Mouse (Mus musculus) kidney, adult 2 months (tissue): ENCODE measurements around the gene Vps4a. TPM values are rescaled to one million over a fixed set of nuclear protein-coding genes. Genes with fewer than 3 reads are reported as not detected.
A peak's percentile ranks its signal among the peaks of the same experiment; 100 is the strongest.

Experiments
- DNase-seq: peaks from one replicate; pipeline ENCODE4 v3.0.0; 2021
- H3K27ac ChIP-seq: fragments of 200-500 bp; 2 replicates; pipeline ENCODE4 v1.5.1; 2012; ENCODE audit warnings: low read depth, low read length, control low read depth, inconsistent platforms; ENCODE audit not compliant: insufficient read depth
- H3K27me3 ChIP-seq: fragments of 200-500 bp; replicated peaks from 2 replicates; pipeline ENCODE4 v1.6.1; 2012; ENCODE audit warnings: mild to moderate bottlenecking, moderate library complexity, low read length, inconsistent platforms; ENCODE audit not compliant: control insufficient read depth, insufficient read depth
- H3K36me3 ChIP-seq: fragments of 200-500 bp; 2 replicates; pipeline ENCODE4 v1.6.1; 2012; ENCODE audit warnings: mild to moderate bottlenecking, moderate library complexity, low read length, inconsistent platforms; ENCODE audit not compliant: control insufficient read depth, insufficient read depth
- H3K4me1 ChIP-seq: fragments of 200-500 bp; 2 replicates; pipeline ENCODE4 v1.6.1; 2011; ENCODE audit warnings: low read length; ENCODE audit not compliant: control insufficient read depth, insufficient read depth
- H3K4me3 ChIP-seq: fragments of 200-500 bp; 2 replicates; pipeline ENCODE4 v1.5.1; 2011; ENCODE audit warnings: mild to moderate bottlenecking, low read depth, low read length, control low read depth; ENCODE audit not compliant: insufficient read depth
- CTCF ChIP-seq: fragments of 200-500 bp; conservative IDR thresholded peaks from 2 replicates; pipeline ENCODE4 v1.5.1; 2011; ENCODE audit warnings: low read depth, mild to moderate bottlenecking, control low read depth, low read length, moderate library complexity, mixed read lengths; ENCODE audit not compliant: insufficient read depth, insufficient read length
- POLR2A ChIP-seq: fragments of 200-500 bp; IDR thresholded peaks from one replicate; pipeline ENCODE4 v1.6.1; 2011; ENCODE audit warnings: low read depth, low read length, control low read depth
- WGBS: fragments of 180-500 bp; shearing (Covaris S2); methylation state at CpG from one replicate; pipeline ENCODE4 v1.1.7; 2018; 5-methylcytosine and 5-hydroxymethylcytosine counted together
- polyA plus RNA-seq: library from polyadenylated mRNA; depleted of rRNA; stranded (reverse); fragments of >200 nt; gene quantifications from 2 replicates; pipeline ENCODE4 v1.2.3, GENCODE M21; 2012

Vps4a gene
- polyA plus RNA-seq, 1 experiment, result 33.4 TPM

DNA sequence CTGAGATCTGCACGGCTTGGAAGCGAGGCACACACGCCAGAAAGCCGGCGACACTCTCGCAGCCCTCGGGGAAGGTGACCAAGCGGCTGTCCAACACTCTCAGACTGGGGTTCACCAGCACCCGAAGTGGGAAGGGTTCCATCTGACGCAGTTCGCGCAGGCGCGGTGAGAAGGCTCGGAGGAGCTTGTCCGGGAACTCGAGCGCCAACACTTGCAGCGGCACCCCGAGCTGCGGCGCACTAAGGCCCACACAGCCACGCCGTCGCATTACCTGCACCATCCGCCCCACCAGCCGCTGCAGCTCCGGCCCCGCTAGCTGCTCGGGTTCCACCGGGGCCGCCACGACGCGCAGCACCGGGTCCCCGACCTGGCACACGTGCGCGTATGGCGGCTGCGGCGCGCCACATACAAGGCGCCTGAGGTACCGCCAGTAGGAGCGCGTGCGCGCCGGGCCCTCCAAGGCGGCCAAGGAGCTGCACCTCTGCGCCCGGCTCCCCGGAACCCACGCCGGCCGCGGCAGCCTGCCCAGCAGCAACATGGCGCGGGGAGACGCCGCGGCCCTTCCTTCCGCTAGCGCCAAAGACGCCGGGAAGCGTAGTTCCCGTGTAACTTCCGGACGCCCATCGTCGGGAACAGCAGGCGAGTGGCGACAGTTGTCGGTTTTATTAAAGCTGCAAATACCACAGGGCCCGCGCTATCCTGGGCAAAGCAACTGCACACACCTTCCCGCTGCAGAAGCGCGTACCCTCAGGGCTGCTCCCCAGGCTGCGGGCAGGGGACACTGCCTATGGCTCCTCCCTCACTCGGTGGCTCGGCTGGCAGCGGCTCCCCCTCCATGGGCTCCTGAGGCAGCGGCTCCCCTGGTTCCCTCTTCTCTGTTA lies 17.3 kb downstream of the Vps4a start, which contains the start of gene Pdf:
TSS of gene Pdf (minus strand) at position 554 of the 881 bp plus-strand sequence.
- under 1% methylated on average over 87 of the region's 87 CpGs for WGBS
- Histone ChIP-seq H3K27ac (peak within 1 kb of the TSS; percentile 66), H3K4me3 (peak within 1 kb of the TSS; percentile 74), H3K36me3 (peaks cover 7% of the 10 kb centered on the region), H3K27me3 (no peaks in the 10 kb centered on the region), H3K4me1 (peaks cover 5% of the 10 kb centered on the region; the same call in 1 of the 2 replicates)
- peak; percentile 86 for DNase-seq
- TF ChIP-seq POLR2A (peak; percentile 47), CTCF (no peak)

DNA sequence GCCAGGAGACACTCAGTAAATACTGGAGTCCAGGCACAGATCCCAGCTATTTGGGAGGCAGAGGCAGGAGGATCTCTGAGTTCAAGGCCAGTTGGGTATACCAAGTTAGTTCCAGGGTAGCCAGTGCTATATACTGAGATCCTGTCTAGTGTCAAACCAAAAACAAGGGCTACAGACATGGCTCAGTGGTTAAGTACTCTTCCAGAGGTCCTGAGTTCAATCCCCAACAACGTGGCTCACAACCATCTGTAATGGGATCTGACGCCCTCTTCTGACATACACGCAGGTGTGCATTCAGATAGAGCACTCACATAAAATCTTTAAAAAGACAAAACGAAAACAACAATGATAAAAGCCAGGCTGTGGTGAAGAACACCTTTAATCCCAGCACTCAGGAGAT lies 18.5 kb downstream of the Vps4a start:
- Histone ChIP-seq H3K27ac (no peak overlapping the region), H3K27me3 (no peaks in the 10 kb centered on the region), H3K4me3 (no peak overlapping the region), H3K36me3 (peaks cover 3% of the 10 kb centered on the region; the same call in 1 of the 2 replicates), H3K4me1 (peaks cover 5% of the 10 kb centered on the region; the same call in 1 of the 2 replicates)
- no peak for DNase-seq
- WGBS, result 89% methylated on average over 4 of the region's 4 CpGs
- TF ChIP-seq POLR2A (no peak), CTCF (no peak)

DNA sequence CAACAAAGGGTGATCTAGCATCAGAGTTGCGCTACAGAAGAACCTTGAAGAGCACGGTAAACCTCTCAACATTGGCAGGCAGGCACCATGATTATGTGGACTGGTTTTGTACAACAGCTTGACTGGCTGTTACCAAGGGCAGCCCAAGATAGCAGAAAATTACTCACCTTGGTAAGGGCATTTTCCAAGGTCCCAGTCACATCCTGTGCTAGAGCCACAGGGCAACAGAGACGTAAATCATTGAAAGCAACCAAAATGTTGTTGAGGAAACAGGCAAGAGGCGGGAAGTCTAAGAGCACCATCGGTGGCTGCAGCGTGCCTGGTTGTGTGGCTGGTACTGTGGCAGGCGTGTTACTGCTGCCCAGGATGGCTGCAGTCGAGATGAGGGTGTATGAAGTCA lies 21.0 kb downstream of the Vps4a start:
- H3K36me3 ChIP-seq, result no peaks in the 10 kb centered on the region; the same call in 1 of the 2 replicates
- DNase-seq, result no peak
- no peak overlapping the region for H3K4me3 ChIP-seq
- no peaks in the 10 kb centered on the region for H3K27me3 ChIP-seq
- peaks cover 5% of the 10 kb centered on the region; the same call in 1 of the 2 replicates for H3K4me1 ChIP-seq
- 94% methylated on average over 8 of the region's 8 CpGs for WGBS
- no peak overlapping the region for H3K27ac ChIP-seq
- TF ChIP-seq POLR2A, result no peak
- TF ChIP-seq CTCF, result no peak

DNA sequence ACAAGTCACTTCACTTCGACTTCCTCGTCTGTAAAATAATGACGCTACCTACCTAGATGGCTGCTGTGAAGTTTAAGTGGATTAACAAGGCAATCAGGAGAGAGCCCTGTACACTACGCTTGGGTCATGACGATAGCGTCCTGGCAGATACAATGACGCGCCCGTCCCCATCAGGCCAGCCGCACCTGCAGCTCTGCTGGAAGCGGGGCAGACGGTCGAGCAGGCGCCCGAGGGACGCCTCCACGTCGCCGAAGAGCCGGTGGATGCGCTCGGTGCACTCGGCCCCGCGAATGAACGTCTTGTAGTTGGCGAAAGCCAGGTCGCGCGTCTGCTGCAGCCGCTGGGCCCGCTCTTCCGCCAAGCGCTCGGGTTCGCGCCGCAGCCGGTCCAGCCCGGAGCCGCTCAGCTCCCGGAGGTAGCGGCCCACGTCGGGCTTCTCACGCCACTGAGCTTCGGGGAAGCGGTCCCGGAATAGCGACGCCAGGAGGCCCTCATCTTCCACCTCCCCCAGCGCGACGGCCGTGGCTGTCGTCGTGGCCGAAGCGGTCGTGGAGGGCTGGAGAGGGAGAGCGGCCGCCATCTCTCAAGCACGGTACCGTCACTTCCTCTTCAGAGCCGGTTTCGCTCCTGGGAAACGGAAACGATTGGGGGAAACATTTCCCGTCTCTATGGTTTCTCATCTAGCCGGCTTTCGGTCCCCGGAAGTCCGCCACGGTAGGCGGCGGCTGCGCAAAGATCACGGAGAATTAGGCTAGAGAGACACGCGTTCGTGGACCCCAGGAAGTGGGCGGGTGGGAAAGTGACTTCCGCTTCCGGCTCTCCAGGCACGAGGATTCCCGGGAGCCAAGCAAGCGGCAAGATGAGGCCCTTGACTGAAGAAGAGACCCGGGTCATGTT lies 25.3 kb downstream of the Vps4a start, which contains the start of the genes Cog8 and Nip7:
TSS of gene Cog8 (minus strand) at position 614 of the 897 bp plus-strand sequence.
TSS of gene Nip7 (plus strand) at position 802 of the 897 bp plus-strand sequence.
- Histone ChIP-seq H3K27me3 (no peaks in the 10 kb centered on the region), H3K27ac (peak within 1 kb of the TSS; percentile 42), H3K4me1 (peaks cover 3% of the 10 kb centered on the region; the same call in 1 of the 2 replicates), H3K36me3 (no peaks in the 10 kb centered on the region), H3K4me3 (peak within 1 kb of the TSS; percentile 90)
- peak; percentile 99 for DNase-seq
- TF ChIP-seq CTCF (no peak), POLR2A (peak; percentile 48)
- WGBS, result under 1% methylated on average over 88 of the region's 88 CpGs

DNA sequence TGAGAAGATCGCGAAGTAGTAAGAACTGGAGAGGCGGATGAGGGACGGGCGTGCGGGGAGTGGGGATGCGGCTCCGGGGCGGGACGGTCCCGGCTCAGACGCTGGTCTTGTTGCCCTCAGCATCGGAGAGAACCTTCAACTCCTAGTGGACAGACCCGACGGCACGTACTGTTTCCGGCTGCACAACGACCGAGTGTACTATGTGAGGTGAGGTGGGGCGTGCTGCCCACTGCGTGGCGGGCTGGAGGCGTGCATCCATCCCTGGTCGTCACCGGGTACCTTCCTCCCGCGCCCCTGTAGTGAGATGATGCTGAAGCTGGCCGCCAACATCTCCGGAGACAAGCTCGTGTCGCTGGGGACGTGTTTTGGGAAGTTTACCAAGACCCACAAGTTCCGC lies 25.9 kb downstream of the Vps4a start:
- Histone ChIP-seq H3K36me3 (no peaks in the 10 kb centered on the region), H3K27ac (no peak overlapping the region), H3K4me1 (peaks cover 3% of the 10 kb centered on the region; the same call in 1 of the 2 replicates), H3K27me3 (no peaks in the 10 kb centered on the region), H3K4me3 (peak overlapping the region; percentile 89)
- TF ChIP-seq CTCF (no peak), POLR2A (no peak)
- under 1% methylated on average over 33 of the region's 33 CpGs for WGBS
- DNase-seq, result no peak

DNA sequence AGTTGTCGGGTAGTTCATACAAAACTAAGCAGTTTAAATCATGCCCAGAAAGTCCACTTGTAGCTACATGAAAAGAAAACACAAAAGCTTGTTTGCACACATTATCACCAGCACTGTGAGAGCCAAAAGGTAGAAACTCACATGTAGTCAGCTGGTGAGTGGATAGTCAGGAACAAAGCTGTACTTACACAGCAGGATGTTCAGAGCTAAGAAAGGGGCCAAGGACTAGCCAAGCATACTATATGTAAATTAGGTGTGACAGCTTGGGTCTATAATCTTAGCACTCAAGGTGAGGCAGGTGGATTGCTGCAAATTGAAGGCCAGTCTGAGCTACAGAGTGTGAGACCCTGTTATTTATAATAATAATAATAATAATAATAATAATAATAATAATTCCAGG lies 31.6 kb downstream of the Vps4a start:
- WGBS, result 91% methylated on average over 1 of the region's 1 CpGs
- DNase-seq, result no peak
- H3K36me3 ChIP-seq, result no peaks in the 10 kb centered on the region
- H3K27ac ChIP-seq, result no peak overlapping the region
- TF ChIP-seq POLR2A (no peak), CTCF (no peak)
- no peaks in the 10 kb centered on the region for H3K27me3 ChIP-seq
- peaks cover 6% of the 10 kb centered on the region; the same call in 1 of the 2 replicates for H3K4me1 ChIP-seq
- H3K4me3 ChIP-seq, result no peak overlapping the region
